In the genomic region with DNA sequence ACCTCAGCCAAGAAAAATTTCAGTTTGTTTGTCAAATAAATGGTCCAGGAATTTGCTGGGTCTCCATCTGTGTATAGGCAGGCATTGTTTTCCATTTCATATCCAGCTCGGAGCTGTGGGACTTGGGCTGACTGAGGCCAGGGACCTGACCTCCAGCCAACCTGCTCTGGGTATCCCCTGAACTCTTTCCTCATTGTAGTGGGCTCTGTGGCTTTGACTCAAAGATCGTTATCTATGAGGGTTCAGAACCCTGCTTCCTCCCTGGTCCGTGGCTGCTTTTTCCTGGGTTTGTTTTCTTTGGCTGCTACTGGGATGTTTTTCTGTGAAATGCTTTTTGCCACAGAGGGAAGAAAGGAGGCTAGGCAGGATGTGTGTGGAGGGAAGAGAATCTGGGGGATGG, we compare ENCODE assay signal across 10 mouse cellular contexts. TPM values are rescaled to one million over a fixed set of nuclear protein-coding genes. Genes with fewer than 3 reads are reported as not detected.
DNase-seq lines count a peak whose midpoint lies in the region; ATAC-seq and TF ChIP-seq lines count a peak whose summit lies in the region.
"Had no signal": no experiment of that assay in that cellular context is flagged by ENCODE, and none has a peak within 500 bp of the region (broad histone marks: within the 10 kb centered on the region; RNA-seq: fewer than 3 reads in every experiment).

No protein-coding gene starts in this region.

- TF ChIP-seq CTCF in thymus, adult 2 months (IDR thresholded peaks at IDR 0.05; ENCODE audit: borderline replicate concordance, control insufficient read depth, extremely low read depth, insufficient read depth, low read length, poor library complexity) = no peak

- H3K4me3 ChIP-seq in kidney, embryonic 16.5 days (ENCODE audit: low read length) = no peak overlapping the region
- H3K4me3 ChIP-seq in heart, embryonic 11.5 days (ENCODE audit: low read depth, low read length) = no peak overlapping the region
- no peak overlapping the region for H3K4me3 ChIP-seq in liver, embryonic 11.5 days (ENCODE audit: low read depth, low read length)
- no peak overlapping the region for H3K4me3 ChIP-seq in thymus, adult 2 months (ENCODE audit: control insufficient read depth, insufficient read depth, low read length)

- H3K4me2 ChIP-seq in kidney, embryonic 16.5 days (replicated peaks; ENCODE audit: low read depth, low read length) = peak overlapping the region; percentile 39
- H3K4me2 ChIP-seq in heart, embryonic 11.5 days = peak overlapping the region; percentile 48
- H3K4me2 ChIP-seq in liver, embryonic 11.5 days = peak overlapping the region; percentile 30

- peak overlapping the region; percentile 85 for H3K27ac ChIP-seq in kidney, embryonic 16.5 days (ENCODE audit: low read length)
- H3K27ac ChIP-seq in heart, embryonic 11.5 days (ENCODE audit: low read depth, low read length) = peak overlapping the region; percentile 30; the same call in 1 of the 2 replicates
- no peak overlapping the region for H3K27ac ChIP-seq in liver, embryonic 11.5 days (ENCODE audit: low read depth, low read length)
- H3K27ac ChIP-seq in thymus, adult 2 months (ENCODE audit: control insufficient read depth, insufficient read depth, low read length) = no peak overlapping the region
- H3K27ac ChIP-seq: liver, embryonic 14.5 days had no signal

- ATAC-seq in kidney, embryonic 16.5 days (ENCODE audit: low FRiP score, low TSS enrichment) = peak; percentile 7; the same call in 1 of the 2 replicates
- ATAC-seq in activated CD4-positive, CD25-positive, alpha-beta regulatory T cell, adult 4 months = peak; percentile 14
- no peak for ATAC-seq in heart, embryonic 11.5 days (replicated peaks; ENCODE audit: insufficient number of reproducible peaks, low FRiP score, low TSS enrichment)
- no peak for ATAC-seq in liver, embryonic 11.5 days (replicated peaks; ENCODE audit: low FRiP score)
- ATAC-seq in monocyte, adult 5-6 weeks (replicated peaks; ENCODE audit: insufficient number of reproducible peaks, low FRiP score, low TSS enrichment, poor library complexity, severe bottlenecking) = no peak

- H3K36me3 ChIP-seq in kidney, embryonic 16.5 days (ENCODE audit: insufficient read depth, low read length) = no peaks in the 10 kb centered on the region
- no peaks in the 10 kb centered on the region for H3K36me3 ChIP-seq in heart, embryonic 11.5 days (ENCODE audit: control insufficient read depth, insufficient read depth, low read length)
- H3K36me3 ChIP-seq in liver, embryonic 11.5 days (ENCODE audit: control insufficient read depth, insufficient read depth, low read length) = no peaks in the 10 kb centered on the region
- H3K36me3 ChIP-seq in thymus, adult 2 months (ENCODE audit: control insufficient read depth, insufficient read depth, low read length) = no peaks in the 10 kb centered on the region

- DNase-seq in kidney, adult 11 months = no peak
- no peak for DNase-seq in liver, embryonic 11.5 days (ENCODE audit: low spot score)
- DNase-seq in thymus, adult 2 months = no peak

- WGBS in kidney, embryonic 16.5 days = 32% methylated on average over 3 of the region's 3 CpGs
- WGBS in heart, embryonic 11.5 days (ENCODE audit: insufficient replicate concordance) = 59% methylated on average over 3 of the region's 3 CpGs
- WGBS in liver, embryonic 11.5 days = 33% methylated on average over 3 of the region's 3 CpGs
- 1% methylated on average over 3 of the region's 3 CpGs for WGBS in thymus, adult 2 months

- no peak for TF ChIP-seq POLR2A in thymus, adult 2 months (IDR thresholded peaks at IDR 0.05; ENCODE audit: control insufficient read depth, extremely low read depth, insufficient read depth, low read length, poor library complexity)

- peaks cover 21% of the 10 kb centered on the region for H3K4me1 ChIP-seq in kidney, embryonic 16.5 days (ENCODE audit: insufficient read depth, low read length)
- peaks cover 3% of the 10 kb centered on the region; the same call in 1 of the 2 replicates for H3K4me1 ChIP-seq in heart, embryonic 11.5 days (ENCODE audit: control insufficient read depth, insufficient read depth, low read length)
- peaks cover 18% of the 10 kb centered on the region for H3K4me1 ChIP-seq in liver, embryonic 11.5 days (replicated peaks; ENCODE audit: control insufficient read depth, insufficient read depth, low read length)
- peaks cover 20% of the 10 kb centered on the region for H3K4me1 ChIP-seq in thymus, adult 2 months (replicated peaks; ENCODE audit: control insufficient read depth, insufficient read depth, low read length)

- no peaks in the 10 kb centered on the region for H3K27me3 ChIP-seq in kidney, embryonic 16.5 days (ENCODE audit: insufficient read depth, low read length)
- H3K27me3 ChIP-seq in heart, embryonic 11.5 days (ENCODE audit: control insufficient read depth, insufficient read depth, low read length) = 0 out of 2 replicates have a peak, but pooled peaks cover 3% of the 10 kb centered on the region
- H3K27me3 ChIP-seq in liver, embryonic 11.5 days (replicated peaks; ENCODE audit: control insufficient read depth, insufficient read depth, low read length) = no peaks in the 10 kb centered on the region
- H3K27me3 ChIP-seq in thymus, adult 2 months (ENCODE audit: control insufficient read depth, insufficient read depth, low read length) = no peaks in the 10 kb centered on the region

- no peaks in the 10 kb centered on the region for H3K9me3 ChIP-seq in kidney, embryonic 16.5 days (ENCODE audit: low read length)
- no peaks in the 10 kb centered on the region for H3K9me3 ChIP-seq in heart, embryonic 11.5 days (replicated peaks; ENCODE audit: control insufficient read depth, low read length)
- H3K9me3 ChIP-seq in liver, embryonic 11.5 days (ENCODE audit: control insufficient read depth, low read length) = no peaks in the 10 kb centered on the region

- H3K9ac ChIP-seq in kidney, embryonic 16.5 days (replicated peaks; ENCODE audit: low read length) = 0 out of 2 replicates have a peak overlapping the region, but pooled peaks have one; percentile 8
- peak overlapping the region; percentile 4; the same call in 1 of the 2 replicates for H3K9ac ChIP-seq in heart, embryonic 11.5 days (ENCODE audit: low read depth, low read length)
- peak overlapping the region; percentile 47 for H3K9ac ChIP-seq in liver, embryonic 11.5 days (ENCODE audit: low read depth, low read length)
- H3K9ac ChIP-seq: liver, embryonic 14.5 days had no signal

RNA-seq across cellular contexts. Expression of a gene that starts 7.7 kb away (rescaled TPM):
- 196 and 228 TPM in 2 replicates for polyA plus RNA-seq in kidney, embryonic 16.5 days (2015; fragmentation: Nextera tagmentation; extraction: Ambion mirVana)
- 10 to 100 TPM; 31.5 to 33.8 TPM for polyA plus RNA-seq in activated CD4-positive, CD25-positive, alpha-beta regulatory T cell, adult 4 months (2017; shearing (Covaris generic))
- polyA plus RNA-seq in heart, embryonic 11.5 days (2014; fragmentation: Nextera tagmentation; extraction: Ambion mirVana) = 97.0 and 104 TPM in 2 replicates
- polyA plus RNA-seq in liver, embryonic 11.5 days (2014; fragmentation: Nextera tagmentation; extraction: Ambion mirVana) = 240 and 250 TPM in 2 replicates
- 76.3 and 87.6 TPM in 2 replicates for polyA plus RNA-seq in thymus, adult 2 months (2012; rRNA removed)
- total RNA-seq in monocyte, adult 5-6 weeks (2017) = 44.9 to 78.1 TPM (median 60.4 TPM) in 3 replicates

RNA-seq across cellular contexts. Expression of a gene that starts 29.1 kb away (rescaled TPM):
- polyA plus RNA-seq in kidney, embryonic 16.5 days (2015; fragmentation: Nextera tagmentation; extraction: Ambion mirVana) = 3.1 and 3.9 TPM in 2 replicates
- polyA plus RNA-seq in activated CD4-positive, CD25-positive, alpha-beta regulatory T cell, adult 4 months (2017; shearing (Covaris generic)) = not detected
- polyA plus RNA-seq in heart, embryonic 11.5 days (2014; fragmentation: Nextera tagmentation; extraction: Ambion mirVana) = 0.37 and 0.60 TPM in 2 replicates
- polyA plus RNA-seq in liver, embryonic 11.5 days (2014; fragmentation: Nextera tagmentation; extraction: Ambion mirVana) = 1.9 and 2.0 TPM in 2 replicates
- polyA plus RNA-seq in thymus, adult 2 months (2012; rRNA removed) = 3.2 and 3.7 TPM in 2 replicates
- total RNA-seq in monocyte, adult 5-6 weeks (2017) = not detected in 3 replicates

RNA-seq across cellular contexts. Expression of a gene that starts 42.8 kb away (rescaled TPM):
- polyA plus RNA-seq in kidney, embryonic 16.5 days (2015; fragmentation: Nextera tagmentation; extraction: Ambion mirVana) = 0.26 and 0.37 TPM in 2 replicates
- polyA plus RNA-seq in activated CD4-positive, CD25-positive, alpha-beta regulatory T cell, adult 4 months (2017; shearing (Covaris generic)) = not detected
- polyA plus RNA-seq in heart, embryonic 11.5 days (2014; fragmentation: Nextera tagmentation; extraction: Ambion mirVana) = 0.07 TPM in 1 of 2 replicates, not detected in the other
- 3.9 and 5.1 TPM in 2 replicates for polyA plus RNA-seq in liver, embryonic 11.5 days (2014; fragmentation: Nextera tagmentation; extraction: Ambion mirVana)
- polyA plus RNA-seq in thymus, adult 2 months (2012; rRNA removed) = 5.2 and 6.2 TPM in 2 replicates
- not detected in 3 replicates for total RNA-seq in monocyte, adult 5-6 weeks (2017)
- total RNA-seq: heart, postnatal 36 days had no signal
- polyA plus RNA-seq: erythroblast, embryonic 14.5 days had no signal

Comparison
In these comparisons a context has a peak if more than half of its experiments do, and no peak if none do; other contexts are left out.
1. ATAC-seq: peak in kidney, embryonic 16.5 days (single experiment) and activated CD4-positive, CD25-positive, alpha-beta regulatory T cell, adult 4 months (single experiment); none in heart, embryonic 11.5 days (single experiment), liver, embryonic 11.5 days (single experiment) and monocyte, adult 5-6 weeks (single experiment).
2. H3K27ac ChIP-seq: peak in kidney, embryonic 16.5 days (single experiment) and heart, embryonic 11.5 days (single experiment); none in liver, embryonic 11.5 days (single experiment) and thymus, adult 2 months (single experiment).
3. Peak in every context shown above with its lines, with median percentiles within 50 percentile points of each other: H3K4me2 ChIP-seq and H3K9ac ChIP-seq.